ENCODE assay signal across 10 mouse cellular contexts in genomic region chr1:173941924-173942779, GRCm38 (mm10). TPM values are rescaled to one million over a fixed set of nuclear protein-coding genes. Genes with fewer than 3 reads are reported as not detected.
A peak's percentile ranks its signal among the peaks of the same experiment; 100 is the strongest.
DNase-seq lines count a peak whose midpoint lies in the region; ATAC-seq and TF ChIP-seq lines count a peak whose summit lies in the region.
"Not testable (repeated sequence)": the region's sequence is repeated elsewhere in the genome, so short reads cannot be mapped to it uniquely, and the experiment has no call there.
"Had no signal": no experiment of that assay in that cellular context is flagged by ENCODE, and none has a peak within 500 bp of the region (broad histone marks: within the 10 kb centered on the region; RNA-seq: fewer than 3 reads in every experiment).

Gene Mndal (minus strand): TSS chr1:173942491.
Gene Ifi203 (minus strand): TSS chr1:173942672.

- H3K27ac ChIP-seq in olfactory bulb, adult 2 months (ENCODE audit: insufficient read depth, low read depth, low read length): not testable (repeated sequence)

- not testable (repeated sequence) for TF ChIP-seq CTCF in olfactory bulb, adult 2 months (IDR thresholded peaks at IDR 0.05; ENCODE audit: insufficient read depth, low read depth, low read length)

- peak; percentile 70 for ATAC-seq in hematopoietic stem cell, adult 5-6 weeks (replicated peaks in 1 of 2; ENCODE audit: insufficient read depth in 1 of 2, low FRiP score in 2 of 2, low TSS enrichment in 1 of 2, low read depth in 1 of 2, poor library complexity in 2 of 2, severe bottlenecking in 2 of 2)

- WGBS in olfactory bulb, adult 2 months: 53% methylated on average over 3 of the region's 3 CpGs

- DNase-seq in B cell, adult 2 months: peak; percentile 25 to 40
- peak; percentile 3 for DNase-seq in adrenal gland, adult 2 months
- peak; percentile 30 to 43 for DNase-seq in cerebellum, postnatal 10 days
- peak; percentile 21 to 30 for DNase-seq in heart, adult 18-20 months
- DNase-seq in lung, postnatal 36 days: peak; percentile 13
- DNase-seq in urinary bladder, adult 2 months (ENCODE audit: low spot score): not testable (repeated sequence)

- H3K4me1 ChIP-seq in olfactory bulb, adult 2 months (ENCODE audit: control insufficient read depth, insufficient read depth, low read length): not testable (repeated sequence)

- not testable (repeated sequence) for TF ChIP-seq POLR2A in olfactory bulb, adult 2 months (IDR thresholded peaks at IDR 0.05; ENCODE audit: insufficient read depth, low read depth, low read length)

- not testable (repeated sequence) for H3K4me3 ChIP-seq in olfactory bulb, adult 2 months (ENCODE audit: insufficient read depth, low read depth, low read length)

RNA-seq across cellular contexts. Expression of gene Mndal, which starts in this region (rescaled TPM):
- 10 to 100 TPM in 1 of 2 experiments, 1 to 10 TPM in 1; 9.9 to 15.1 TPM for total RNA-seq in adrenal gland, adult 2 months (2021)
- polyA plus RNA-seq in adrenal gland, adult 2 months (2012; rRNA removed): 0.44 and 1.2 TPM in 2 replicates
- 10 to 100 TPM; 14.2 to 14.6 TPM for total RNA-seq in heart, adult 18-20 months (2021)
- 280 and 342 TPM in 2 replicates for total RNA-seq in hematopoietic stem cell, adult 5-6 weeks (2017)
- polyA plus RNA-seq in olfactory bulb, adult 2 months (2012; ENCODE audit: insufficient read depth, insufficient read length, low replicate concordance, missing spikeins): not detected in 2 replicates
- polyA plus RNA-seq in urinary bladder, adult 2 months (2012; rRNA removed): 23.0 and 26.2 TPM in 2 replicates
- polyA plus RNA-seq: erythroblast, embryonic 14.5 days had no signal

RNA-seq across cellular contexts. Expression of gene Ifi203, which starts in this region (rescaled TPM):
- total RNA-seq in adrenal gland, adult 2 months (2021): 10 to 100 TPM in 1 of 2 experiments, 1 to 10 TPM in 1; 9.5 to 12.3 TPM
- 2.8 and 3.3 TPM in 2 replicates for polyA plus RNA-seq in adrenal gland, adult 2 months (2012; rRNA removed)
- 10 to 100 TPM; 12.8 to 13.3 TPM for total RNA-seq in heart, adult 18-20 months (2021)
- 158 and 228 TPM in 2 replicates for total RNA-seq in hematopoietic stem cell, adult 5-6 weeks (2017)
- not detected in 2 replicates for polyA plus RNA-seq in olfactory bulb, adult 2 months (2012; ENCODE audit: insufficient read depth, insufficient read length, low replicate concordance, missing spikeins)
- 10.7 and 13.5 TPM in 2 replicates for polyA plus RNA-seq in urinary bladder, adult 2 months (2012; rRNA removed)
- polyA plus RNA-seq: erythroblast, embryonic 14.5 days; midbrain, embryonic 10.5 days had no signal

Comparison
In these comparisons a context has a peak if more than half of its experiments do, and no peak if none do; other contexts are left out.
1. RNA of gene Mndal (total RNA-seq): 280 to 342 TPM in hematopoietic stem cell, adult 5-6 weeks; 9.9 to 15.1 TPM in adrenal gland, adult 2 months and 14.2 to 14.6 TPM in heart, adult 18-20 months; every median in the first group is over 10 times any median in the second.
2. RNA of gene Ifi203 (total RNA-seq): 158 to 228 TPM in hematopoietic stem cell, adult 5-6 weeks; 12.8 to 13.3 TPM in heart, adult 18-20 months and 9.5 to 12.3 TPM in adrenal gland, adult 2 months; every median in the first group is over 10 times any median in the second.